Mouse (Mus musculus) hindbrain, embryonic 16.5 days (tissue): ENCODE results near the gene Gpr15. TPM values are rescaled to one million over a fixed set of nuclear protein-coding genes. Genes with fewer than 3 reads are reported as not detected.

Source experiments
- ATAC-seq: fragments of 200-750 bp; cut with Nextera tagmentation; 2 replicates; pipeline ENCODE4 v1.8.0; 2017; ENCODE audit warnings: moderate TSS enrichment, moderate library complexity
- H3K27ac ChIP-seq: fragments of 300-500 bp; sonication (generic); 2 replicates; pipeline ENCODE4 v1.5.1; 2014; ENCODE audit warnings: low read depth, mild to moderate bottlenecking, control low read depth, low read length, moderate library complexity
- H3K27me3 ChIP-seq: fragments of 300-500 bp; sonication (generic); replicated peaks from 2 replicates; pipeline ENCODE4 v1.6.1; 2014; ENCODE audit warnings: low read length; ENCODE audit not compliant: control insufficient read depth, insufficient read depth
- H3K36me3 ChIP-seq: fragments of 300-500 bp; sonication (generic); 2 replicates; pipeline ENCODE4 v1.6.1; 2014; ENCODE audit warnings: mild to moderate bottlenecking, low read length, moderate library complexity, mixed read lengths; ENCODE audit not compliant: control insufficient read depth, insufficient read depth
- H3K4me1 ChIP-seq: fragments of 300-500 bp; sonication (generic); 2 replicates; pipeline ENCODE4 v1.6.1; 2014; ENCODE audit warnings: low read depth, low read length; ENCODE audit not compliant: control insufficient read depth, insufficient read depth
- H3K4me2 ChIP-seq: fragments of 300-500 bp; sonication (generic); 2 replicates; pipeline ENCODE4 v1.6.1; 2014; ENCODE audit warnings: mild to moderate bottlenecking, low read length, control low read depth, moderate library complexity
- H3K4me3 ChIP-seq: fragments of 300-500 bp; sonication (generic); 2 replicates; pipeline ENCODE4 v1.5.1; 2014; ENCODE audit warnings: mild to moderate bottlenecking, low read length, control low read depth, moderate library complexity
- H3K9ac ChIP-seq: fragments of 300-500 bp; sonication (generic); 2 replicates; pipeline ENCODE4 v1.6.1; 2014; ENCODE audit warnings: low read depth, mild to moderate bottlenecking, control low read depth, low read length, moderate library complexity
- H3K9me3 ChIP-seq: fragments of 300-500 bp; sonication (generic); 2 replicates; pipeline ENCODE4 v1.6.1; 2014; ENCODE audit warnings: mild to moderate bottlenecking, low read length, moderate library complexity; ENCODE audit not compliant: control insufficient read depth
- WGBS: fragments of 180-500 bp; shearing (Covaris S2); extraction: QIAGEN DNeasy Blood & Tissue Kit; methylation state at CpG from one replicate; pipeline ENCODE4 v1.1.7; 2014; 5-methylcytosine and 5-hydroxymethylcytosine counted together
- polyA plus RNA-seq: library from polyadenylated mRNA; unstranded; fragments of >200 nt; fragmentation: Nextera tagmentation; extraction: Ambion mirVana; gene quantifications from 2 replicates; pipeline ENCODE4 v1.2.1, GENCODE M21; 2015

Gpr15 gene
- polyA plus RNA-seq, 1 experiment from 2014 or later = not detected

DNA sequence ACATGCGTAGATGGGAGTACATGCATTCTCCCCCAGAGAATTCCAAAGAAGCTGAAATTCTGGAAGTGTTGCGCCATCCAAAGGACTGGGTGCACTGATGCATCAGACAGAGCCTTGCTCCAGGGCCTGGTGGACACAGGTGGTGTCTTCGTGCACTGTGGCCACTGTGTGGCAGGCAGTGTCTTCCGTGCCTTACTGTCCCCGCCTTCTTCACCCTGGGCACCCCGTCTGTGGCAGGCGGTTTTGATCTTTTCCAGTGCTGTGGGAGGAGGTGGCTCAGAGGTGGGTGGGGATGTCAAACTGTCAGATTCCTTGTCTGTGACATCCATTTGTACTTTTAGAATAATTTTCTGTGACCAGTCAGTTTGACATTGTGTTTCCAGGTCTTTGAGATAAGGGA is 40.2 kb downstream of the Gpr15 start:
- Histone ChIP-seq H3K4me1 (no peaks in the 10 kb centered on the region), H3K4me2 (no peak overlapping the region), H3K4me3 (no peak overlapping the region), H3K27me3 (no peaks in the 10 kb centered on the region), H3K9me3 (no peaks in the 10 kb centered on the region), H3K36me3 (peaks cover 25% of the 10 kb centered on the region), H3K27ac (no peak overlapping the region), H3K9ac (no peak overlapping the region)
- 83% methylated on average over 7 of the region's 7 CpGs for WGBS
- no peak for ATAC-seq

GRCm38 (mm10) chr16:58677491-58677890 is 41.4 kb downstream of the Gpr15 start:
- WGBS = 72% methylated on average over 5 of the region's 5 CpGs
- H3K27me3 ChIP-seq = no peaks in the 10 kb centered on the region
- no peak overlapping the region for H3K4me2 ChIP-seq
- ATAC-seq = no peak
- no peak overlapping the region for H3K27ac ChIP-seq
- H3K36me3 ChIP-seq = peaks cover 26% of the 10 kb centered on the region
- no peaks in the 10 kb centered on the region for H3K9me3 ChIP-seq
- no peak overlapping the region for H3K9ac ChIP-seq
- no peaks in the 10 kb centered on the region for H3K4me1 ChIP-seq
- H3K4me3 ChIP-seq = no peak overlapping the region

- Histone ChIP-seq H3K4me2 (no peak overlapping the region), H3K4me3 (no peak overlapping the region), H3K36me3 (peaks cover 26% of the 10 kb centered on the region), H3K27me3 (no peaks in the 10 kb centered on the region), H3K9me3 (no peaks in the 10 kb centered on the region), H3K9ac (no peak overlapping the region), H3K27ac (no peak overlapping the region), H3K4me1 (peaks cover 4% of the 10 kb centered on the region)
- no peak for ATAC-seq
- WGBS = 91% methylated on average over 3 of the region's 3 CpGs
Measured at GRCm38 (mm10) chr16:58676633-58677032, 42.2 kb downstream of the Gpr15 start.

- no peak for ATAC-seq
Measured at GRCm38 (mm10) chr16:58676156-58676555, 42.7 kb downstream of the Gpr15 start.

GRCm38 (mm10) chr16:58675256-58675655 is 43.6 kb downstream of the Gpr15 start:
- Histone ChIP-seq H3K4me3 (no peak overlapping the region), H3K27me3 (no peaks in the 10 kb centered on the region), H3K9ac (no peak overlapping the region), H3K9me3 (no peaks in the 10 kb centered on the region), H3K36me3 (peaks cover 21% of the 10 kb centered on the region), H3K4me1 (peaks cover 10% of the 10 kb centered on the region), H3K27ac (no peak overlapping the region), H3K4me2 (no peak overlapping the region)
- ATAC-seq = no peak
- 93% methylated on average over 13 of the region's 13 CpGs for WGBS

More at GRCm38 (mm10) chr16:58676156-58676555, 42.7 kb downstream of the Gpr15 start:
- Histone ChIP-seq H3K4me2 (no peak overlapping the region), H3K27ac (no peak overlapping the region), H3K36me3 (peaks cover 26% of the 10 kb centered on the region), H3K9me3 (no peaks in the 10 kb centered on the region), H3K4me3 (no peak overlapping the region), H3K4me1 (peaks cover 9% of the 10 kb centered on the region), H3K27me3 (no peaks in the 10 kb centered on the region), H3K9ac (no peak overlapping the region)
- WGBS = 92% methylated on average over 7 of the region's 7 CpGs

DNA sequence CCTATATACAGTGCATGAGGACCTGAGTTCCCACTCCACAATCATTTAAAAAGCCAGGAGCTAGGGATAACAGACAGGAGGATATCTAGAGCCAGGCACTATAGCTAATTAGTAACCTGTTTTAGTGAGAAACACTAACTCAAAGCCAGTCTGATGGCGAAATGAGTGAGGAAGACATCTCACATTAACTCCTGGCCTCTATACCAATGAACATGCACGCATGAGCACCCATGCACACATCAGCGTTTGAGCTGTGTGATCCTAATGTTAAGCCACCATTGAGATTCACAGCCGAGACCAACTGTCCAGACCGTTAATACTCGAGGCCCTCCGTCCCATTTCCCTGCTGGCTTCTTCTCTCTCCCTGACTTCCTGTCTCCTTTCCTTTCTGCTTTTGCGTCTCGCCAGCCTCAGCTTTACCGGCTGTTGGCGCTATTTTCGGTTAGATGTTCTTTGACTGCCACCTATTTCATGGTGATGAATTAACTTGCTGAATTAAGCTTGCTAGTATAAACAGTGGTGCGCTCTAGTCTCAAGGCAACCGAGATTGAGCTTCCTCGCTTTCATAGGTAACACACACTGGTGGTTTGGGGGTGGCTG is 45.0 kb downstream of the Gpr15 start:
- Histone ChIP-seq H3K9ac (no peak overlapping the region), H3K4me2 (no peak overlapping the region), H3K27me3 (no peaks in the 10 kb centered on the region), H3K4me3 (no peak overlapping the region), H3K4me1 (peaks cover 10% of the 10 kb centered on the region), H3K36me3 (peaks cover 21% of the 10 kb centered on the region), H3K9me3 (no peaks in the 10 kb centered on the region), H3K27ac (no peak overlapping the region)
- 93% methylated on average over 15 of the region's 15 CpGs for WGBS
- no peak for ATAC-seq

GRCm38 (mm10) chr16:58672396-58672795 is 46.5 kb downstream of the Gpr15 start:
- H3K27ac ChIP-seq = no peak overlapping the region
- H3K36me3 ChIP-seq = peaks cover 18% of the 10 kb centered on the region
- ATAC-seq = no peak
- peaks cover 10% of the 10 kb centered on the region for H3K4me1 ChIP-seq
- WGBS = 96% methylated on average over 13 of the region's 13 CpGs
- H3K9me3 ChIP-seq = no peaks in the 10 kb centered on the region
- no peak overlapping the region for H3K9ac ChIP-seq
- H3K27me3 ChIP-seq = no peaks in the 10 kb centered on the region
- no peak overlapping the region for H3K4me3 ChIP-seq
- no peak overlapping the region for H3K4me2 ChIP-seq

DNA sequence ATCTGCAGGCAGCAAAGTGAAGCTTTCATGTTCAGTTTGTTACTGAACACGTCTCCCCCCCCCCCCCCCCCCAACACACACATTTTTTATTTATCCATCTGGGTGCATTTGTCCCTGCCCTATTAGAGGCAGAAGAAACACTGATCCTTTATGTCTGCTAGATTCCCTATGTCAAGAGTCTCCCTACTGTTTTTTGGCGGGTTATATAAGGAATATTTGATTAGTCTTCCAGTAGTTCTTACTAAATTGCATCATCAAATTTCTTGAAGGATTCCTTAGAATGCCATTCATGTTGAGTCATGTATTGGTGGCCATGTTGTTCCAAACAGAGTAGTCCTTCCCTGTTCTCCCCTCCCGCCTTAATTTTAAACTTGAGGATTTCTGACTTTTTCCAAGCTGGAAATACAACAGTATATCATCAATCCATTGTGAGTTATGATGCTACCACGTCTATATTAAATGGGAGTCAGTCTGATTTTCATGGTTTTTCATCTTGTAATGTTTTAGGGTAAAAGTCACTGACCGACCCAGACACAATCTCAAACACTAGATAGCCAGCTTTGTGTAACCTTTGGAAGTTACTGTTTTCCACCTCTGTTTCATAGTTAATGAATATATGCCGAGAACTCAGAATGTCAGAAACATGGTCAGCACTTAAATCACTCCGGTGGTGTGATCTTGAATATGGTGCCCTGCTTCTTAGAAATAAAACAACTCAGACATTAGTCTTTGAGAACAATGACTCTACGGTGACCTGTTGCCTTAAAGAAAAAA is 47.5 kb downstream of the Gpr15 start:
- H3K4me1 ChIP-seq = peaks cover 10% of the 10 kb centered on the region
- WGBS = 74% methylated on average over 8 of the region's 8 CpGs
- peak overlapping the region; percentile 75 for H3K9ac ChIP-seq

GRCm38 (mm10) chr16:58670643-58671042 is 48.2 kb downstream of the Gpr15 start:
- WGBS = 0% methylated on average over 25 of the region's 25 CpGs
- ATAC-seq = peak; percentile 43; the same call in 1 of the 2 replicates

More for the DNA sequence above, 47.5 kb downstream of the Gpr15 start:
- H3K27ac ChIP-seq = no peak overlapping the region
- no peaks in the 10 kb centered on the region for H3K9me3 ChIP-seq
- H3K4me3 ChIP-seq = peak overlapping the region; percentile 63
- no peak for ATAC-seq
- peaks cover 14% of the 10 kb centered on the region for H3K36me3 ChIP-seq
- peak overlapping the region; percentile 74 for H3K4me2 ChIP-seq
- H3K27me3 ChIP-seq = no peaks in the 10 kb centered on the region

More at GRCm38 (mm10) chr16:58670643-58671042, 48.2 kb downstream of the Gpr15 start:
- no peaks in the 10 kb centered on the region for H3K9me3 ChIP-seq
- peak overlapping the region; percentile 75 for H3K9ac ChIP-seq
- H3K27ac ChIP-seq = peak overlapping the region; percentile 80
- no peaks in the 10 kb centered on the region for H3K27me3 ChIP-seq
- peaks cover 10% of the 10 kb centered on the region for H3K4me1 ChIP-seq
- H3K4me3 ChIP-seq = peak overlapping the region; percentile 63
- H3K36me3 ChIP-seq = peaks cover 10% of the 10 kb centered on the region
- H3K4me2 ChIP-seq = peak overlapping the region; percentile 74
